Mouse (Mus musculus) MEL (cell line): ENCODE data around the gene Cfl1. TPM values are rescaled to one million over a fixed set of nuclear protein-coding genes. Genes with fewer than 3 reads are reported as not detected.

Experiments used
- DNase-seq: peaks from one replicate; pipeline ENCODE4 v3.0.0; 2011; ENCODE audit warnings: low read depth, low spot score
- H3K27ac ChIP-seq: 2 replicates; pipeline ENCODE4 v1.5.1; 2012; ENCODE audit warnings: low read depth, mild to moderate bottlenecking, control low read depth, low read length, moderate library complexity; ENCODE audit not compliant: control insufficient read depth
- H3K27me3 ChIP-seq, 2 experiments: fragments of 150-350 bp in 1 of 2; sonication (generic) in 1 of 2; 2 replicates each; pipeline ENCODE4 v1.6.1; 2012; ENCODE audit warnings: low read length in 2 of 2, mild to moderate bottlenecking in 2 of 2, improper control_type of control experiment in 1 of 2, moderate library complexity in 1 of 2; ENCODE audit not compliant: insufficient read depth in 2 of 2, control insufficient read depth in 1 of 2
- H3K36me3 ChIP-seq, 2 experiments: 2 replicates each; pipeline ENCODE4 v1.6.1; 2012 to 2014; ENCODE audit warnings: low read length in 2 of 2, improper control_type of control experiment in 1 of 2, inconsistent platforms in 1 of 2, mild to moderate bottlenecking in 1 of 2; ENCODE audit not compliant: insufficient read depth in 2 of 2, control insufficient read depth in 1 of 2
- H3K4me1 ChIP-seq, 2 experiments: fragments of 150-350 bp in 1 of 2; sonication (generic) in 1 of 2; 2 replicates each; pipeline ENCODE4 v1.6.1; 2012; ENCODE audit warnings: low read length in 2 of 2, improper control_type of control experiment in 1 of 2, mild to moderate bottlenecking in 1 of 2; ENCODE audit not compliant: insufficient read depth in 2 of 2, control insufficient read depth in 1 of 2
- H3K4me3 ChIP-seq, 2 experiments: fragments of 150-350 bp in 1 of 2; sonication (generic) in 1 of 2; 2 replicates each; pipeline ENCODE4 v1.5.1; 2012; ENCODE audit warnings: low read depth in 2 of 2, low read length in 2 of 2, mild to moderate bottlenecking in 2 of 2, moderate library complexity in 2 of 2, control low read depth in 1 of 2, improper control_type of control experiment in 1 of 2; ENCODE audit not compliant: control insufficient read depth in 1 of 2, insufficient read depth in 1 of 2
- H3K79me2 ChIP-seq: 2 replicates; pipeline ENCODE4 v1.6.1; 2012; ENCODE audit warnings: mild to moderate bottlenecking, low read length, moderate library complexity; ENCODE audit not compliant: control insufficient read depth, poor library complexity, insufficient read depth
- H3K9ac ChIP-seq: 2 replicates; pipeline ENCODE4 v1.6.1; 2012; ENCODE audit warnings: low read depth, mild to moderate bottlenecking, control low read depth, low read length, moderate library complexity; ENCODE audit not compliant: control insufficient read depth, poor library complexity, severe bottlenecking
- H3K9me3 ChIP-seq: fragments of 150-350 bp; sonication (generic); replicated peaks from 2 replicates; pipeline ENCODE4 v1.6.1; 2012; ENCODE audit warnings: mild to moderate bottlenecking, low read length, improper control_type of control experiment, moderate library complexity; ENCODE audit not compliant: insufficient read depth
- BHLHE40 ChIP-seq: IDR thresholded peaks from 2 replicates; pipeline ENCODE4 v1.6.1; 2012; ENCODE audit warnings: low read depth, mild to moderate bottlenecking, inconsistent platforms, low read length, improper control_type of control experiment, borderline replicate concordance
- CHD1 ChIP-seq: IDR thresholded peaks from 2 replicates; pipeline ENCODE4 v1.6.1; 2012; ENCODE audit warnings: low read depth, mild to moderate bottlenecking, inconsistent platforms, low read length, improper control_type of control experiment
- CTCF ChIP-seq, 3 experiments: IDR thresholded peaks in 2 of 3; conservative IDR thresholded peaks in 1 of 3; 2 replicates each; pipeline ENCODE4 v1.5.1; 2011 to 2012; ENCODE audit warnings: low read length in 3 of 3, low read depth in 2 of 3, mild to moderate bottlenecking in 2 of 3, improper control_type of control experiment in 1 of 3, inconsistent platforms in 1 of 3, mixed read lengths in 1 of 3, moderate library complexity in 1 of 3; ENCODE audit not compliant: control insufficient read depth in 1 of 3, insufficient read depth in 1 of 3, poor library complexity in 1 of 3, severe bottlenecking in 1 of 3
- E2F4 ChIP-seq: IDR thresholded peaks from 2 replicates; pipeline ENCODE4 v1.6.1; 2011; ENCODE audit warnings: low read depth, low read length, improper control_type of control experiment, borderline replicate concordance
- ELF1 ChIP-seq: IDR thresholded peaks from 2 replicates; pipeline ENCODE4 v1.6.1; 2014; ENCODE audit warnings: low read depth, mild to moderate bottlenecking, inconsistent platforms, low read length, improper control_type of control experiment, moderate library complexity
- EP300 ChIP-seq, 2 experiments: IDR thresholded peaks; 2 replicates each; pipeline ENCODE4 v1.6.1; 2011; ENCODE audit warnings: improper control_type of control experiment in 2 of 2, low read length in 2 of 2, low read depth in 1 of 2, mild to moderate bottlenecking in 1 of 2
- GABPA ChIP-seq: IDR thresholded peaks from 2 replicates; pipeline ENCODE4 v1.6.1; 2012; ENCODE audit warnings: low read depth, mild to moderate bottlenecking, inconsistent platforms, low read length, improper control_type of control experiment, moderate library complexity
- HCFC1 ChIP-seq: IDR thresholded peaks from 2 replicates; pipeline ENCODE4 v1.6.1; 2012; ENCODE audit warnings: low read depth, mild to moderate bottlenecking, inconsistent platforms, low read length, improper control_type of control experiment, moderate library complexity
- KAT2A ChIP-seq: conservative IDR thresholded peaks from 2 replicates; pipeline ENCODE4 v1.6.1; 2012; ENCODE audit warnings: low read depth, low read length, improper control_type of control experiment, inconsistent platforms
- MAX ChIP-seq: IDR thresholded peaks from 2 replicates; pipeline ENCODE4 v1.6.1; 2011; ENCODE audit warnings: low read length, improper control_type of control experiment
- MAZ ChIP-seq: IDR thresholded peaks from 2 replicates; pipeline ENCODE4 v1.6.1; 2012; ENCODE audit warnings: low read depth, mild to moderate bottlenecking, inconsistent platforms, low read length, improper control_type of control experiment
- MYB ChIP-seq: IDR thresholded peaks from 2 replicates; pipeline ENCODE4 v1.6.1; 2011; ENCODE audit warnings: mild to moderate bottlenecking, low read depth, low read length, improper control_type of control experiment
- MYC ChIP-seq: IDR thresholded peaks from 2 replicates; pipeline ENCODE4 v1.6.1; 2011; ENCODE audit warnings: low read depth, mild to moderate bottlenecking, low read length, improper control_type of control experiment, moderate library complexity
- POLR2A ChIP-seq, 2 experiments: IDR thresholded peaks; 2 replicates each; pipeline ENCODE4 v1.6.1; 2011 to 2012; ENCODE audit warnings: low read length in 2 of 2, mild to moderate bottlenecking in 2 of 2, control low read depth in 1 of 2, improper control_type of control experiment in 1 of 2, low read depth in 1 of 2, moderate library complexity in 1 of 2; ENCODE audit not compliant: control insufficient read depth in 1 of 2, insufficient read depth in 1 of 2, poor library complexity in 1 of 2
- POLR2AphosphoS5 ChIP-seq: IDR thresholded peaks from 2 replicates; pipeline ENCODE4 v1.6.1; 2012; ENCODE audit warnings: low read depth, borderline replicate concordance, mild to moderate bottlenecking, inconsistent platforms, low read length, moderate library complexity, mixed read lengths
- RAD21 ChIP-seq: IDR thresholded peaks from 2 replicates; pipeline ENCODE4 v1.6.1; 2011; ENCODE audit warnings: mild to moderate bottlenecking, low read depth, low read length, improper control_type of control experiment
- RCOR1 ChIP-seq: IDR thresholded peaks from 2 replicates; pipeline ENCODE4 v1.6.1; 2012; ENCODE audit warnings: low read depth, mild to moderate bottlenecking, inconsistent platforms, low read length, improper control_type of control experiment
- SIN3A ChIP-seq: IDR thresholded peaks from 2 replicates; pipeline ENCODE4 v1.6.1; 2012; ENCODE audit warnings: low read length, improper control_type of control experiment, inconsistent platforms
- SMC3 ChIP-seq: IDR thresholded peaks from 2 replicates; pipeline ENCODE4 v1.6.1; 2011; ENCODE audit warnings: low read depth, low read length, improper control_type of control experiment
- TAL1 ChIP-seq: IDR thresholded peaks from 2 replicates; pipeline ENCODE4 v1.6.1; 2012; ENCODE audit warnings: mild to moderate bottlenecking, inconsistent platforms, low read length, moderate library complexity, mixed read lengths
- TBP ChIP-seq: IDR thresholded peaks from 2 replicates; pipeline ENCODE4 v1.8.0; 2011; ENCODE audit warnings: low read depth, low read length, improper control_type of control experiment
- USF1 ChIP-seq: IDR thresholded peaks from 2 replicates; pipeline ENCODE4 v1.6.1; 2014; ENCODE audit warnings: low read depth, mild to moderate bottlenecking, inconsistent platforms, low read length, improper control_type of control experiment, moderate library complexity
- USF2 ChIP-seq, 2 experiments: IDR thresholded peaks; 2 replicates each; pipeline ENCODE4 v1.6.1; 2011 to 2012; ENCODE audit warnings: improper control_type of control experiment in 2 of 2, low read length in 2 of 2, borderline replicate concordance in 1 of 2, inconsistent platforms in 1 of 2, low read depth in 1 of 2, mild to moderate bottlenecking in 1 of 2; ENCODE audit not compliant: insufficient read depth in 1 of 2
- ZC3H11A ChIP-seq: IDR thresholded peaks from 2 replicates; pipeline ENCODE4 v1.6.1; 2012; ENCODE audit warnings: low read depth, mild to moderate bottlenecking, inconsistent platforms, low read length, improper control_type of control experiment
- ZKSCAN1 ChIP-seq: IDR thresholded peaks from 2 replicates; pipeline ENCODE4 v1.6.1; 2012; ENCODE audit warnings: low read depth, mild to moderate bottlenecking, inconsistent platforms, low read length, improper control_type of control experiment, moderate library complexity
- ZMIZ1 ChIP-seq: IDR thresholded peaks from 2 replicates; pipeline ENCODE4 v1.6.1; 2012; ENCODE audit warnings: low read depth, mild to moderate bottlenecking, inconsistent platforms, low read length, improper control_type of control experiment, moderate library complexity
- ZNF384 ChIP-seq: IDR thresholded peaks from 2 replicates; pipeline ENCODE4 v1.6.1; 2012; ENCODE audit warnings: low read depth, mild to moderate bottlenecking, inconsistent platforms, low read length, improper control_type of control experiment
- polyA plus RNA-seq, 2 experiments: library from polyadenylated mRNA; stranded (reverse) in 1 of 2; unstranded in 1 of 2; fragments of >175 nt in 1 of 2; fragments of >200 nt in 1 of 2; gene quantifications; 2 replicates each; pipeline versions ENCODE4 v1.2.1 to v1.2.4; 2012; ENCODE audit warnings: low replicate concordance in 2 of 2, low read depth in 1 of 2; ENCODE audit not compliant: insufficient read length in 2 of 2, insufficient read depth in 1 of 2, missing spikeins in 1 of 2
- total RNA-seq: library from RNA; depleted of rRNA; stranded (reverse); fragments of 300-350 nt; gene quantifications from 2 replicates; pipeline ENCODE4 v1.2.3, GENCODE M21; 2012

Gene Cfl1
- total and polyA plus RNA-seq, 3 experiments = 880 to 2,037 TPM; not detected in 1

GRCm38 (mm10) chr19:5448354-5449150 is 41.7 kb upstream of the Cfl1 start (continued):
- TF ChIP-seq POLR2A (IDR thresholded peaks at IDR 0.05; ENCODE audit: control insufficient read depth in 1 of 2, insufficient read depth in 1 of 2, low read depth in 1 of 2, low read length in 2 of 2, poor library complexity in 1 of 2) = no peak
- TF ChIP-seq MYC = 0 out of 2 replicates have a peak, but pooled peaks have one; percentile 48
- TF ChIP-seq EP300 (IDR thresholded peaks at IDR 0.05; ENCODE audit: low read depth in 1 of 2, low read length in 2 of 2) = peak in 1 of 2 experiments; percentile 40; a peak in 2 of 4 replicates
- TF ChIP-seq ELF1 = no peak
- no peak for TF ChIP-seq ZC3H11A
- no peak for TF ChIP-seq RAD21
- no peak for TF ChIP-seq ZMIZ1
- no peak for TF ChIP-seq CTCF (IDR thresholded peaks at IDR 0.05 in 2 of 3, conservative IDR thresholded peaks at IDR 0.05 in 1 of 3; ENCODE audit: control insufficient read depth in 1 of 3, insufficient read depth in 1 of 3, low read depth in 2 of 3, low read length in 3 of 3, poor library complexity in 1 of 3, severe bottlenecking in 1 of 3)
- TF ChIP-seq, all 39 proteins: peak for 6

- peaks cover 6% of the 10 kb centered on the region; the same call in 1 of the 2 replicates for H3K79me2 ChIP-seq
- no peak overlapping the region for H3K9ac ChIP-seq
- no peaks in the 10 kb centered on the region for H3K27me3 ChIP-seq
- no peak for TF ChIP-seq EP300 (IDR thresholded peaks at IDR 0.05; ENCODE audit: low read depth in 1 of 2, low read length in 2 of 2)
- no peak for TF ChIP-seq E2F4
- no peak for TF ChIP-seq RAD21
- no peak for TF ChIP-seq BHLHE40
- no peak for TF ChIP-seq SIN3A
- no peak for TF ChIP-seq MYB
- TF ChIP-seq SMC3 = no peak
- TF ChIP-seq KAT2A = no peak
- no peak for TF ChIP-seq MAX
- no peak overlapping the region for H3K27ac ChIP-seq
- H3K4me1 ChIP-seq = peaks cover 0 to 25% of the 10 kb centered on the region in 2 experiments; a peak in 3 of 4 replicates
- DNase-seq = no peak
- H3K9me3 ChIP-seq = no peaks in the 10 kb centered on the region
- peaks cover 0 to 4% of the 10 kb centered on the region in 2 experiments; a peak in 2 of 4 replicates for H3K36me3 ChIP-seq
- no peak overlapping the region for H3K4me3 ChIP-seq
Observed at GRCm38 (mm10) chr19:5449673-5450072, 40.6 kb upstream of the Cfl1 start.

- Histone ChIP-seq H3K27me3 (no peaks in the 10 kb centered on the region), H3K4me3 (no peak overlapping the region), H3K4me1 (peaks cover 0 to 34% of the 10 kb centered on the region in 2 experiments; a peak in 3 of 4 replicates), H3K9ac (no peak overlapping the region), H3K27ac (no peak overlapping the region), H3K36me3 (peaks cover 0 to 6% of the 10 kb centered on the region in 2 experiments; a peak in 2 of 4 replicates), H3K9me3 (no peaks in the 10 kb centered on the region), H3K79me2 (peaks cover 16% of the 10 kb centered on the region)
- TF ChIP-seq ELF1 (no peak), RCOR1 (no peak), HCFC1 (no peak), USF2 (IDR thresholded peaks at IDR 0.05; ENCODE audit: borderline replicate concordance in 1 of 2, insufficient read depth in 1 of 2, low read depth in 1 of 2, low read length in 2 of 2) (no peak), E2F4 (no peak), ZKSCAN1 (no peak), GABPA (no peak), ZC3H11A (no peak), USF1 (no peak), ZNF384 (no peak), CHD1 (no peak), TAL1 (no peak), MAZ (no peak), POLR2AphosphoS5 (no peak), TBP (no peak)
- DNase-seq = no peak
Observed at GRCm38 (mm10) chr19:5451766-5452165, 38.5 kb upstream of the Cfl1 start.
